Comparison of ENCODE assay signal across 10 mouse cellular contexts in the genomic region with DNA sequence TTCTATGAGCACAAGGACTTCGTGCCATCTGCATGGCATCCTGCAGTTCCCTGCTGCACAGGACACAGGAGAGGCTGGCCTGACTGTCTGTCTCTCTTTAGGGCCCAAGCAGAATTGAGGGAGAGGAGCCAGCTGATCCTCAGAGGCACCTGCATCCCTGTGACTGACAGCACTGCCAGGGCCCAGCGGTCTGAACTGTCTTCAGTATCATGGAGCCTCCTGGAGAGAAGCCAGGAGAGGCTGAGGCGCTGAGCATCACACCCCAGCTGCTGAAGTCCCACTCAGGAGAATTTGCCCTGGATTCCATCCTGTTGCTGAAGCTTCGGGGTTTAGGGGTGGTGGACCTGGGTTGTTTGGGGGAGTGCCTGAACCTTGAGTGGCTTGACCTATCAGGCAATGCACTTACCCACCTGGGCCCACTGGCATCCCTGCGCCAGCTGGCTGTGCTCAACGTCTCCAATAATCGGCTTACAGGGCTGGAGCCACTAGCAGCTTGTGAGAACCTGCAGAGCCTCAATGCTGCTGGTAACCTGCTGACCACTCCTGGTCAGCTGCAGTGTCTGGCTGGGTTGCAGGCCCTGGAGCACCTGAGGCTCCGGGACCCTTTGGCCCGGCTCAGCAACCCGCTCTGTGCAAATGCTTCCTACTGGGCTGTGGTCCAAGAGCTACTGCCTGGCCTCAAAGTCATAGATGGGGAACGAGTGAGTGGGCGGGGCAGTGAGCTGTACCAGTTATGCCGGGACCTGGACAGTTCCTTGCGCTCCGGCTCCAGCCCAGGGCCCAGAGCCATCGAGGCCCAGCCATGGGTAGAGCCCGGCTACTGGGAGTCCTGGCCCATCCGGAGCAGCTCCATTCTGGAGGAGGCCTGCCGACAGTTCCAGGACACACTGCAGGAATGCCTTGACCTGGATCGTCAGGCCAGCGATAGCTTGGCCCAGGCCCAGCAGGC. TPM values are rescaled to one million over a fixed set of nuclear protein-coding genes. Genes with fewer than 3 reads are reported as not detected.
DNase-seq lines count a peak whose midpoint lies in the region; ATAC-seq and TF ChIP-seq lines count a peak whose summit lies in the region.
"Had no signal": no experiment of that assay in that cellular context is flagged by ENCODE, and none has a peak within 500 bp of the region (broad histone marks: within the 10 kb centered on the region; RNA-seq: fewer than 3 reads in every experiment).

No protein-coding gene starts in this region.

- ATAC-seq in liver, embryonic 12.5 days: no peak
- ATAC-seq in kidney, embryonic 14.5 days (ENCODE audit: low FRiP score, low TSS enrichment): peak; percentile 47; the same call in 1 of the 2 replicates

- no peak overlapping the region; the same call in 1 of the 2 replicates for H3K27ac ChIP-seq in liver, adult 2 months (replicated peaks; ENCODE audit: insufficient read depth, low read depth, low read length)
- no peak overlapping the region for H3K27ac ChIP-seq in liver, embryonic 12.5 days
- peak overlapping the region; percentile 51; the same call in 1 of the 2 replicates for H3K27ac ChIP-seq in kidney, embryonic 14.5 days (ENCODE audit: low read depth, low read length)
- H3K27ac ChIP-seq: embryonic facial prominence, embryonic 15.5 days had no signal

- peaks cover 3% of the 10 kb centered on the region; the same call in 1 of the 2 replicates for H3K79me2 ChIP-seq in liver, adult 2 months (ENCODE audit: control insufficient read depth, insufficient read depth, low read length)

- TF ChIP-seq POLR2A in liver, adult 2 months (IDR thresholded peaks at IDR 0.05; ENCODE audit: extremely low read depth, insufficient read depth, low read length): 0 out of 2 replicates have a peak, but pooled peaks have one; percentile 37

- WGBS in liver, adult 2 months: 18% methylated on average over 21 of the region's 21 CpGs
- 72% methylated on average over 21 of the region's 21 CpGs for WGBS in liver, embryonic 12.5 days (ENCODE audit: insufficient replicate concordance)
- 75% methylated on average over 21 of the region's 21 CpGs for WGBS in kidney, embryonic 14.5 days

- H3K27me3 ChIP-seq in liver, adult 2 months (ENCODE audit: control insufficient read depth, insufficient read depth, low read length): no peaks in the 10 kb centered on the region
- no peaks in the 10 kb centered on the region for H3K27me3 ChIP-seq in liver, embryonic 12.5 days (replicated peaks)
- no peaks in the 10 kb centered on the region for H3K27me3 ChIP-seq in kidney, embryonic 14.5 days (ENCODE audit: control insufficient read depth, insufficient read depth, low read length)
- H3K27me3 ChIP-seq: embryonic facial prominence, embryonic 15.5 days had no signal

- H3K4me3 ChIP-seq in liver, adult 2 months (ENCODE audit: insufficient read depth, low read depth, low read length): no peak overlapping the region
- H3K4me3 ChIP-seq in liver, embryonic 12.5 days: no peak overlapping the region
- no peak overlapping the region for H3K4me3 ChIP-seq in kidney, embryonic 14.5 days (ENCODE audit: low read length)
- H3K4me3 ChIP-seq: embryonic facial prominence, embryonic 15.5 days; megakaryocyte, embryonic 14.5 days had no signal

- DNase-seq in liver, adult 2 months (ENCODE audit: extremely low read depth, low read depth, low spot score): peak; percentile 78
- peak; percentile 56 for DNase-seq in cerebellum, adult 11 months
- peak; percentile 71 to 73 for DNase-seq in heart, adult 9 months (ENCODE audit: low spot score in 2 of 2)
- DNase-seq in retina, postnatal 7 days (ENCODE audit: low read depth, low spot score): peak; percentile 66
- no peak for DNase-seq in T-cell, adult 2 months (ENCODE audit: low spot score)
- DNase-seq in layer of hippocampus, adult 11-12 months (ENCODE audit: low spot score): no peak

- no peak overlapping the region for H3K4me2 ChIP-seq in liver, embryonic 12.5 days
- no peak overlapping the region for H3K4me2 ChIP-seq in kidney, embryonic 14.5 days (replicated peaks; ENCODE audit: low read depth, low read length)
- H3K4me2 ChIP-seq: embryonic facial prominence, embryonic 15.5 days had no signal

- peak overlapping the region; percentile 33; the same call in 1 of the 2 replicates for H3K9ac ChIP-seq in liver, adult 2 months (ENCODE audit: low read depth, low read length)
- no peak overlapping the region for H3K9ac ChIP-seq in liver, embryonic 12.5 days
- no peak overlapping the region for H3K9ac ChIP-seq in kidney, embryonic 14.5 days (ENCODE audit: low read depth, low read length)
- H3K9ac ChIP-seq: embryonic facial prominence, embryonic 15.5 days had no signal

- no peak for TF ChIP-seq CTCF in liver, adult 2 months (IDR thresholded peaks at IDR 0.05; ENCODE audit: low read depth, low read length)

- H3K36me3 ChIP-seq in liver, adult 2 months (ENCODE audit: control insufficient read depth, insufficient read depth, low read length): no peaks in the 10 kb centered on the region
- 0 out of 2 replicates have a peak, but pooled peaks cover 8% of the 10 kb centered on the region for H3K36me3 ChIP-seq in liver, embryonic 12.5 days
- H3K36me3 ChIP-seq in kidney, embryonic 14.5 days (ENCODE audit: control insufficient read depth, insufficient read depth, low read length): no peaks in the 10 kb centered on the region

- H3K9me3 ChIP-seq in liver, embryonic 12.5 days (replicated peaks): no peaks in the 10 kb centered on the region
- no peaks in the 10 kb centered on the region for H3K9me3 ChIP-seq in kidney, embryonic 14.5 days (ENCODE audit: control insufficient read depth, low read length)
- H3K9me3 ChIP-seq: embryonic facial prominence, embryonic 15.5 days had no signal

- H3K4me1 ChIP-seq in liver, adult 2 months (ENCODE audit: control insufficient read depth, insufficient read depth, low read length): peaks cover 37% of the 10 kb centered on the region
- H3K4me1 ChIP-seq in liver, embryonic 12.5 days: peaks cover 9% of the 10 kb centered on the region; the same call in 1 of the 2 replicates
- H3K4me1 ChIP-seq in kidney, embryonic 14.5 days (ENCODE audit: control insufficient read depth, insufficient read depth, low read length): peaks cover 29% of the 10 kb centered on the region; the same call in 1 of the 2 replicates

RNA-seq across cellular contexts. Expression of gene Rarres2, which starts 4.3 kb away (rescaled TPM):
- 1,102 and 1,282 TPM in 2 replicates for total RNA-seq in liver, adult 2 months (2014; rRNA removed)
- 1,074 and 1,160 TPM in 2 replicates for polyA plus RNA-seq in liver, adult 2 months (2012; rRNA removed)
- polyA plus RNA-seq in liver, embryonic 12.5 days (2016; fragmentation: Nextera tagmentation; extraction: Ambion mirVana): 6.1 and 6.8 TPM in 2 replicates
- polyA plus RNA-seq in kidney, embryonic 14.5 days (2014; fragmentation: Nextera tagmentation; extraction: Ambion mirVana): 44.2 and 59.0 TPM in 2 replicates

RNA-seq across cellular contexts. Expression of gene Lrrc61, which starts 13.7 kb away (rescaled TPM):
- total RNA-seq in liver, adult 2 months (2014; rRNA removed): 3.2 and 3.3 TPM in 2 replicates
- polyA plus RNA-seq in liver, adult 2 months (2012; rRNA removed): 8.5 and 10.1 TPM in 2 replicates
- 1.6 and 3.1 TPM in 2 replicates for polyA plus RNA-seq in liver, embryonic 12.5 days (2016; fragmentation: Nextera tagmentation; extraction: Ambion mirVana)
- 4.4 and 9.7 TPM in 2 replicates for polyA plus RNA-seq in kidney, embryonic 14.5 days (2014; fragmentation: Nextera tagmentation; extraction: Ambion mirVana)

RNA-seq across cellular contexts. Expression of gene Gm45021, which starts 21.1 kb away (rescaled TPM):
- total RNA-seq in liver, adult 2 months (2014; rRNA removed): not detected in 2 replicates
- not detected in 2 replicates for polyA plus RNA-seq in liver, adult 2 months (2012; rRNA removed)
- 0.44 TPM in 1 of 2 replicates, not detected in the other for polyA plus RNA-seq in liver, embryonic 12.5 days (2016; fragmentation: Nextera tagmentation; extraction: Ambion mirVana)
- polyA plus RNA-seq in kidney, embryonic 14.5 days (2014; fragmentation: Nextera tagmentation; extraction: Ambion mirVana): not detected in 2 replicates
- polyA plus RNA-seq: embryonic facial prominence, embryonic 15.5 days had no signal

RNA-seq across cellular contexts. Expression of gene Repin1, which starts 25.4 kb away (rescaled TPM):
- 31.1 and 47.2 TPM in 2 replicates for total RNA-seq in liver, adult 2 months (2014; rRNA removed)
- polyA plus RNA-seq in liver, adult 2 months (2012; rRNA removed): 73.6 and 74.7 TPM in 2 replicates
- 11.8 and 13.2 TPM in 2 replicates for polyA plus RNA-seq in liver, embryonic 12.5 days (2016; fragmentation: Nextera tagmentation; extraction: Ambion mirVana)
- polyA plus RNA-seq in kidney, embryonic 14.5 days (2014; fragmentation: Nextera tagmentation; extraction: Ambion mirVana): 32.6 and 47.0 TPM in 2 replicates

RNA-seq across cellular contexts. Expression of gene Gm44965, which starts 25.4 kb away (rescaled TPM):
- total RNA-seq in liver, adult 2 months (2014; rRNA removed): not detected in 2 replicates
- polyA plus RNA-seq in liver, adult 2 months (2012; rRNA removed): not detected in 2 replicates
- not detected in 2 replicates for polyA plus RNA-seq in liver, embryonic 12.5 days (2016; fragmentation: Nextera tagmentation; extraction: Ambion mirVana)
- polyA plus RNA-seq in kidney, embryonic 14.5 days (2014; fragmentation: Nextera tagmentation; extraction: Ambion mirVana): 0.77 TPM in 1 of 2 replicates, not detected in the other
- polyA plus RNA-seq: embryonic facial prominence, embryonic 15.5 days had no signal

Comparison
In these comparisons a context has a peak if more than half of its experiments do, and no peak if none do; other contexts are left out.
1. RNA of gene Rarres2, which starts 4.3 kb away (polyA plus RNA-seq): 1,074 to 1,160 TPM in liver, adult 2 months; 44.2 to 59.0 TPM in kidney, embryonic 14.5 days and 6.1 to 6.8 TPM in liver, embryonic 12.5 days; every median in the first group is over 10 times any median in the second.
2. DNase-seq: peak in liver, adult 2 months (single experiment), cerebellum, adult 11 months (single experiment), heart, adult 9 months (2 of 2) and retina, postnatal 7 days (single experiment); none in T-cell, adult 2 months (single experiment) and layer of hippocampus, adult 11-12 months (single experiment).